ENCODE assay signal across 8 mouse cellular contexts in the genomic region with DNA sequence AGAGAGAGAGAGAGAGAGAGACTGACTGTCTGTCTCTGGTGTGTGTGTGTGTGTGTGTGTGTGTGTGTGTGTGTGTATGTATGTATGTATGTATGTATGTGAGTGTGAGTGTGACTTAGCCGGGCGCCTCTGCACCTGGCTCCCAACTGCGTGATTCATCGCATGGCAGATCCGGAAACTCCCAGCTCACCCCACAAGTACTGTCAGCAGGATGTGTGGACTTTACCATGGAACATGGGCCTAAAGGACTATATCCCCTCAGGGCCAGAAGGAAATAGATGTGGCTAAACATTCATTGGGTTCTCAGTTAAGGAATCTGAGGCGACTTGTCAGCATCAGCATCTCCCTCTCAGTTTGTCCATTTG. TPM values are rescaled to one million over a fixed set of nuclear protein-coding genes. Genes with fewer than 3 reads are reported as not detected.
DNase-seq lines count a peak whose midpoint lies in the region; ATAC-seq and TF ChIP-seq lines count a peak whose summit lies in the region.

No protein-coding gene starts in this region.

- H3K9me3 ChIP-seq in forebrain, embryonic 16.5 days (ENCODE audit: control insufficient read depth, low read length): no peaks in the 10 kb centered on the region
- no peaks in the 10 kb centered on the region for H3K9me3 ChIP-seq in stomach, embryonic 15.5 days

- no peaks in the 10 kb centered on the region for H3K36me3 ChIP-seq in forebrain, embryonic 16.5 days (ENCODE audit: control insufficient read depth, insufficient read depth)
- peaks cover 3% of the 10 kb centered on the region; the same call in 1 of the 2 replicates for H3K36me3 ChIP-seq in stomach, embryonic 15.5 days

- H3K4me3 ChIP-seq in lung, adult 2 months (replicated peaks; ENCODE audit: extremely low read depth, low read depth, low read length): peak overlapping the region; percentile 94
- peak overlapping the region; percentile 74 for H3K4me3 ChIP-seq in forebrain, embryonic 16.5 days (replicated peaks; ENCODE audit: low read length)
- peak overlapping the region; percentile 62 for H3K4me3 ChIP-seq in stomach, embryonic 15.5 days (replicated peaks)

- no peak for ATAC-seq in forebrain, embryonic 16.5 days
- ATAC-seq in stomach, embryonic 15.5 days (ENCODE audit: insufficient read depth, low FRiP score, low read depth): peak; percentile 32; the same call in 1 of the 2 replicates

- TF ChIP-seq POLR2A in lung, adult 2 months (IDR thresholded peaks at IDR 0.05; ENCODE audit: borderline replicate concordance, extremely low read depth, low read depth, low read length): no peak

- DNase-seq in lung, adult 2 months: no peak
- no peak for DNase-seq in lung, postnatal 14 days
- DNase-seq in R1 (ENCODE audit: low read depth, low spot score) (peak; percentile 19), liver (peak; percentile 9)
- no peak for DNase-seq in gastrocnemius, postnatal 14 days
- no peak for DNase-seq in spleen, postnatal 4 days (ENCODE audit: low spot score in 2 of 2)

- H3K9ac ChIP-seq in forebrain, embryonic 16.5 days (replicated peaks; ENCODE audit: low read depth, low read length): peak overlapping the region; percentile 73
- H3K9ac ChIP-seq in stomach, embryonic 15.5 days: no peak overlapping the region; the same call in 1 of the 2 replicates

- H3K4me2 ChIP-seq in forebrain, embryonic 16.5 days (ENCODE audit: low read length): peak overlapping the region; percentile 59
- peak overlapping the region; percentile 71 for H3K4me2 ChIP-seq in stomach, embryonic 15.5 days

- peaks cover 2% of the 10 kb centered on the region; the same call in 1 of the 2 replicates for H3K4me1 ChIP-seq in lung, adult 2 months (ENCODE audit: control insufficient read depth, insufficient read depth, low read length)
- H3K4me1 ChIP-seq in forebrain, embryonic 16.5 days (replicated peaks; ENCODE audit: control insufficient read depth, insufficient read depth, low read length): peaks cover 11% of the 10 kb centered on the region
- H3K4me1 ChIP-seq in stomach, embryonic 15.5 days: no peaks in the 10 kb centered on the region

- no peak for TF ChIP-seq CTCF in lung, adult 2 months (IDR thresholded peaks at IDR 0.05; ENCODE audit: insufficient read depth, low read length)

- WGBS in lung, adult 2 months: 5% methylated on average over 6 of the region's 6 CpGs
- WGBS in forebrain, embryonic 16.5 days: 16% methylated on average over 6 of the region's 6 CpGs
- WGBS in stomach, embryonic 15.5 days: 13% methylated on average over 6 of the region's 6 CpGs

- H3K27me3 ChIP-seq in forebrain, embryonic 16.5 days (replicated peaks; ENCODE audit: control insufficient read depth, insufficient read depth, low read length): no peaks in the 10 kb centered on the region
- H3K27me3 ChIP-seq in stomach, embryonic 15.5 days (replicated peaks): no peaks in the 10 kb centered on the region

- H3K27ac ChIP-seq in forebrain, embryonic 16.5 days (ENCODE audit: low read length): no peak overlapping the region
- no peak overlapping the region for H3K27ac ChIP-seq in stomach, embryonic 15.5 days

- intact Hi-C loops in gastrocnemius, postnatal 14 days (cut with DNase I; ENCODE audit: low total_unique reads): no loop called here

RNA-seq across cellular contexts. Expression of a gene that starts 0.6 kb away (rescaled TPM):
- 2.4 and 5.5 TPM in 2 replicates for polyA plus RNA-seq in lung, adult 2 months (2012; rRNA removed)
- 19.2 and 22.1 TPM in 2 replicates for polyA plus RNA-seq in forebrain, embryonic 16.5 days (2015; fragmentation: Nextera tagmentation; extraction: Ambion mirVana)
- polyA plus RNA-seq in stomach, embryonic 15.5 days (2015; fragmentation: Nextera tagmentation; extraction: Ambion mirVana): 22.7 and 23.3 TPM in 2 replicates
- total RNA-seq in gastrocnemius, postnatal 14 days (2021): 1 to 10 TPM; 8.3 to 8.9 TPM

RNA-seq across cellular contexts. Expression of a gene that starts 0.7 kb away (rescaled TPM):
- polyA plus RNA-seq in lung, adult 2 months (2012; rRNA removed): 3.9 and 5.7 TPM in 2 replicates
- 14.5 and 18.8 TPM in 2 replicates for polyA plus RNA-seq in forebrain, embryonic 16.5 days (2015; fragmentation: Nextera tagmentation; extraction: Ambion mirVana)
- 3.2 and 4.3 TPM in 2 replicates for polyA plus RNA-seq in stomach, embryonic 15.5 days (2015; fragmentation: Nextera tagmentation; extraction: Ambion mirVana)
- 1 to 10 TPM; 1.4 to 1.6 TPM for total RNA-seq in gastrocnemius, postnatal 14 days (2021)

Comparison
In these comparisons a context has a peak if more than half of its experiments do, and no peak if none do; other contexts are left out.
1. DNase-seq: peak in R1 (single experiment) and liver (single experiment); none in lung, adult 2 months (single experiment), lung, postnatal 14 days (single experiment), gastrocnemius, postnatal 14 days (single experiment) and spleen, postnatal 4 days (0 of 2).
2. Peak in every context shown above with its lines, with median percentiles within 50 percentile points of each other: H3K4me3 ChIP-seq.